Mouse (Mus musculus): ENCODE measurements around the gene Lcn3.
"Not testable (repeated sequence)": the region's sequence is repeated elsewhere in the genome, so short reads cannot be mapped to it uniquely, and the experiment has no call there.

Lcn3 gene

DNA sequence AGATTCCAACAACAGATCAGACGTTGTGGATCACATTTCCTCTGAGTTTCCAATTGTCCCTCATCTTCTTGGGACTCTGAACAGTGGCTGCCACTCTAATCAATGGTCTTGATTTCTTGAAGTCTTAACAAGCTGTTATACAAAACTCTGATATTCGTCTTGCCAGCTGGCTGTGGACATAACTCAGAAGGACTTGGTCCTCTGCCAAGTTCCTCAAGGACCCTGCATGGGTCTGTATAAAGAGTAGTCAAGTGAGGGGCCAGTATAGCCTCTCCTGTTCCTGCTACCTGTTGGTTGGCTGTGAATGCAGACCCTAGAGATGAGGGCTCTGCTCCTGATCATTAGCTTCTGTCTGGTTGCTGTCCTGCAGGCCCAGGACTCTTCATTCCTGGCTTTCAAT lies at the start of gene Lcn3:
Gene Lcn3 (plus strand): TSS at position 301 of the 400 bp plus-strand sequence.
- DNase-seq, result no peak

DNA sequence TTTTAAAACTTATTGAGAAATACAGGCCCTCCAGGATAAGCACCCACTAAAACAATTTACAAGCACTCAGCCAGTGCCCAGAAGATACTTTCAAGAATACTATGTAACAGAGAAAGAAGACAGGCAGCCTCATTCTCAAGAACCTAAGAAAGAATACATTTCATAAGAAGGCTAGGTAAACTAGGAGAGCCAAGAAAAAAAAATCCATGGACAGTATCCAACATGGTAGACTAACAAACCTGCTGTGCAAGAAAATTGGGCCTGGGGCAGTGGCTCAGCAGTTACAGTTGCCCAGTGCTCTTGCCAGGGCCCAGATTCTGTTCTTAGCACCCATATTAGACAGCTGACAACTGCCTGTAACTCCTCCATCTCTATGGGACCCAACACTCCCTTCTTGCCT lies 48.1 kb upstream of the Lcn3 start:
- DNase-seq, result no peak

DNA sequence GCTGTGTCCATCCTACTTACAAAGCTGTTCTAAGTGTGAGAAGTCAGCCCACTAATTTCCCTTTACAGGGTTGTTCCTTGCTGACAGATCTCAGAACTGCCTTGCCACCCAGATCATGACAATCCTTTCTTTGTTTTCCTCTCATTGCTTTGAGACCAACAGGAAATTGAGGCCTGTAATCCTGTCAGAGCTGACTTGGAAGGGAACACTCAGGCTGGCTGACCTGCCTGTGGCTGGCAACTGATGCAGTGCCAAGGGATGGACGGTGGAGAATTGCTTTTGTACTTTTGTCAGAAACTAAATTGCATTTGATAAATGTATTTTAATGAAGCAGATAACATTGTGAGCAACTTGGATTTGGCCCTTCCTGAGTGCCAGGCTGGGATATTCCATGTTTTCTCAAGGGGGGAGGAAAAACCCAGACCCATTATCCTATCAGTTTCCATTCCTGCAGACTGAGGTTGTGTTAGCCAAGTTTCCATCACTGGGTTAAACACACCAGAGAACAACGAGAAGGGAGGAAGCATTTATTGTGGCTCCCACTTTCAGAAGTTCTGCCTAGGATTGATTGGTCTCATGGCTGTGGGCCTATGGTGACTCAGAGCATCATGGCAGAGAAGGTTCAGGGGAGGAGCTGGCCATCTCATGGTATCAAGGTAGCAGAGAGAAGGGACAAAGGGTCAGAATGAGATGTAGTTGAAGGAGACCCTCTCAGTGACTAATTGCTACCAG lies 32.0 kb upstream of the Lcn3 start:
- DNase-seq, result no peak

DNA sequence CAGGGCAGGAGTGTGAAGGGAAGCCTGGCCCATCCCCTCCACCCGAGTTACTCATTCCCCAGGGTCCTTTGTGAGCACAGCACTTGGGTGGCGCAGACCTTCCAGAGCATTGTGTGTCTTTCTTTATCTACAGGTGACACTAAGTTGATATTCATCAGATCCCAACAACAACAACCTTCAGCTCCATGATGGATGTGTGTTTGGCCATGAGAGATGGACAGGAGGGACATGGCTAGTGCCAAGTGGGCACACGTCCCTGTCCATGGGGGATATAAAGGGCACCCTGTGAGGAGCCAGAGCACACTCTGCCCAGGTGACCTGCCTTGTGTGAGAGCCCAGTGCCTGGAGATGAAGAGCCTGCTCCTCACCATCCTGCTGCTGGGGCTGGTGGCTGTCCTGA lies 28.7 kb upstream of the Lcn3 start, which contains the start of gene Obp2b:
Gene Obp2b (plus strand): TSS at position 301 of the 400 bp plus-strand sequence.
- not testable (repeated sequence) for DNase-seq

DNA sequence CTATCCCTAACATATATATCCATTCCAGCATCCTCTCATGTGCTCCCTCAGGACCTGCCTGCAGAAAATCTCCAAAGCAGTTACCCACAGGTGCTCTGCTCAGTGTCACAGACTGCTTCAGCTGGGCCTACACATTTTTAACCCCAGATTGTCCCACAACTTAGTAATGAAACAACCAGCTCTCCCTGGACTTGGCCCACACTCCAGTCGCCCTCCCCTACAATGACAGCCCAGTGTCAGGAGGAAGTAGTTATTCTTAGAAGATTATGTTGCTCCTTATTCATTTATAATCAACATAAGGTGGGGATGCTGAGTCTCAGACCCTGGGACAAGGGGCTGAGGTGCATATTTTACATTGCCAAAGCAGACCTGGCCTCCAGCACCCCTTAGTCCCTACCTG lies 23.7 kb upstream of the Lcn3 start:
- no peak for DNase-seq

DNA sequence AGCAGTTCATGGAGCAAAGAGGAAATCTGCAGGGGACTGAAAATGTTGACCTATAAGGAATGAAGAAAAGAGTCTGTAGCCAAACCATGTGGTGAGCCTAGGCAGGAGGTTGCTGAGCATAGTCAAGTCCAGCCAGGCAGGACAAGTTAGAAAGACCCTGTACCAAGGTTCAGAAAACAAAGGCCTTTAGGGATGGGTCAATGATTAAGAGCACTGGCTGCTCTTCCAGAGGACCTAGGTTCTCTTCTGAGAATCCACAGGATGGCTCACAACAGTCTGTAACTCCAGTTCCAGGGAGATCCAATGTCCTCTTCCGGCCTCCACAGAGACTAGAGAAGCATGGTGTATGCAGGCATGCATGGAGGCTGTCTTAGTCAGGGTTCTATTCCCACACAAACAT lies 11.2 kb upstream of the Lcn3 start:
- no peak for DNase-seq

DNA sequence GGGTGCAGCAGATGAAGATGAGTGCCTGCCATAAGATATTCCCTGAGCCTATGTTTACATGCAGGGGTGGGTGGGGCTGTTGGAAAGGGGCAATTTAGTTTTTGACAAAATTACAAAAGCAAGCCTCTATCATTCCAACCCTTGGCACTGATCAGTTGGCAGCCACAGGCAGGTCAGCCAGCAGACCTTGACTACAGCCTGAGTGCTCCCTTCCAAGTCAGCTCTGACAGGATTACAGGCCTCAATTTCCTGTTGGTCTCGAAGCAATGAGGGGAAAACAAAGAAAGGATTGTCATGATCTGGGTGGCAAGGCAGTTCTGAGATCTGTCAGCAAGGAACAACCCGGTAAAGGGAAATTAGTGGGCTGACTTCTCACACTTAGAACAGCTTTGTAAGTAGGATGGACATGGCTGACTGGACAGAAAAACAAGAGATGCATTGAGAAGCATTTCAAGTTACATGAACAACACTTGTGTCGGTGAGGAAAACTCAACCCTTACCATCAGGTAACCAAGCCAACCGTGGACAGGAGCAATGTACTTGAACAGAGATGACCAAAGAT lies 7.2 kb upstream of the Lcn3 start:
- no peak for DNase-seq

DNA sequence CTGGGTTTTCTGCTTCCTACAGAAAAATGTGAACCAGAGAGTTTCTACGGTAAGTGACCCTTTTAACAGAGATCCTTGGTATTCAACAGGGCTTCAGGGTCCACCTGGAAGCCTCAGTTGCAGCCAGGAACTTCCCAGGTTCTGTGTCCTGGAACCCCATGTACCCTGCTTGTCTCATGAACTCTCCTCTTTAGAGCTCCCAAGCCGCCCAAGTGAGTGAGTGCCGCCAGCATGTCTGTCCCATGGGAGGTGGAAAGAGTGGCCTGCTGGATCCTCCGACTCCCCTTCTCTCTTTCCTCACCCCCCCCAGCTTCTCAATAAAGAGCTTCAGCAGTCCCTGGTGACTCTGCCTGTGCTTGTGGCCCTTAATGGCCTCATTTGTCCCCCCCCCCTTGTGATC lies 2.4 kb downstream of the Lcn3 start:
- DNase-seq, result no peak

DNA sequence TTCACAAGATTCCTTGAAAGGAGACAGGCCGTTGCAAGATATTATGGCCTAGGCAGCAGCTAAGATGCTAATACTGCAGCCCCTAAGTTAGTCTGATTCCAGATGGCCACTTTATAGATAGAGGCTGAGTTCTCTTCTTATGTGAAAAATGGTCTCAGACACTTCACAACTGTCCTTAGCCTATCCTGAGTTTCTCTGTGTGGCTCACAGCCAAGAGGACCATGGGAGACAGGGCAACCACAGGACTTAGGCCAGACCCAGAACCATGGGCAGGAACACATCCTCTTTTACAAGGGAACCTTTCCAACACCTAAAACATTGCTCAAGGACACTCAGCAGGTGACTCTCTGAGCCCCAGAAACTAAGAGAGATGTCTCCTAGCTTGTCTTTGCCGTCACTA lies 8.1 kb downstream of the Lcn3 start:
- no peak for DNase-seq

DNA sequence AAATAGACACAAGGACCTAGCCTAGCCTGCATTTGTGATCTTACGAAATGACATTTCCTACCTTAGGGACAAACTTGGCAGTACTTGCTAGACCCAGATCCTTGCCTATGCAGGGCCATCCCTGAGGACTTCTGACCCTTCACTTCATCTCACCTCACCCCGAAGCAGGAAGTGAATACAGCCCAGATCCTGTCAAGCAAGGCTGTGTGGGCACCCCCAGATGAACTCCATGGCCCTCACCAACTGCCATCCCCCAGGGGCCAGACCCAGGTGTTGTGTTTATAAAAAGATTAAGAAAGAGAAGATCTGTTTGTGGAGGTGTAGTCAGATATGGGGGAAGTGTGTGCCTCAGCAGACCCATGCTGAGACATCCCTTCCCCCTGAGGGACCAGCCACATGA lies 9.3 kb downstream of the Lcn3 start:
- no peak for DNase-seq

DNA sequence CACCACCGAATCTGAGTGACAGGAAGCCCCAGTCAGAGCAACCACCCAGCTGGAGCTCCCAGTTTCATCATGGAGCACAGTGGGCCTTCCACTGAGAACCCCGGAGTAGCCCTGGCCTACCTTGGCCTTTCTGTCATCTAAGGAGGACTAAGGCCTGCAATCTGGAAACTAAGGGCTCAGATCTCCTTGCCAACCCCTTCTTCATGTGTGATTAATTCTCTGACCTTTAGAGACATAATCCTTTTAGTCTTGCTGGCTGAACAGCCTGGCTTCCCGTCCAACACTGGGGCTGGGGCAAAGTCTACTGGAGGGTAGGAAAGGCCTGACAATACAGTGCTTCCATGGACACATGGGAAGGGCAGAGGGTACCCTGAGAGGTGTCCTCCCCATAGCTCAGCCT lies 10.6 kb downstream of the Lcn3 start:
- no peak for DNase-seq

DNA sequence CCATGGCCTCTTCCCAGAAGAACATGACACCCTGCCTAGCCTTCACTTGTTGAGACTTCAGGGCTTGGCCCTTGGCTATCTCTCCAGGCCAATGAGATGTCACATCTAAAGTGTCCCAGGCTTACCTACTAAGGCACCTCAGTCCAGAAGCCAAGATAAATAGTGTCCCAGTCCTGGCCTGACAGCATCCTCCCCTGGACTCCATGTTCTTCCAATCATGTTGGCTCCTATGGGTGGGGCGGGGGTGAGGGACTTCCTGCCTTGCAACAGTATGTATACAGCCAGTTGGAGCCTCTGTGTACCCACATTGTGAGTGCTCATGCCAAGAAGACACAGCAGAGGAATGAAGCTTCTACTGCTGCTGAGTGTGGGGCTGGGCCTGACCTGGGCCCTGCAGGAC lies 11.3 kb downstream of the Lcn3 start, which contains the start of gene Lcn11:
Gene Lcn11 (plus strand): TSS at position 301 of the 400 bp plus-strand sequence.
- no peak for DNase-seq

DNA sequence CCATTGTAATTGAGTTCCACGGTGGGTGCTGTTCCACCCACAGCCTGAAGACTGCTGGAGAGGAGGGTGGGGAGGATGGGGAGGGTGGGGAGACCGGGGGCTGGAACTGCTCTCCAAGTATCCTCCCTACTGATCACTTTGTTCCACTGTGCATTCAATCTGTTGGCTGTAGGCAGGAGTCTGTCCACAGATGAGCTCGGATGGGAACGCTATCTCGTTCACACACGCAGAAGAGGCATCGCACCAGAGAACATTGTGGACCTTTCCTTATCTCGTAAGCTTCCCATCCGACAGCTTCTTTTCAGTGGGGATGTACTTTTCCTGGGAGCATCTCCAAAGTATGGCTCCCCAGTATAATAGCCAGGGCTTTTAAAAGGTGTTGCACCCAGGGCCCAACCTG lies 13.7 kb downstream of the Lcn3 start:
- no peak for DNase-seq

DNA sequence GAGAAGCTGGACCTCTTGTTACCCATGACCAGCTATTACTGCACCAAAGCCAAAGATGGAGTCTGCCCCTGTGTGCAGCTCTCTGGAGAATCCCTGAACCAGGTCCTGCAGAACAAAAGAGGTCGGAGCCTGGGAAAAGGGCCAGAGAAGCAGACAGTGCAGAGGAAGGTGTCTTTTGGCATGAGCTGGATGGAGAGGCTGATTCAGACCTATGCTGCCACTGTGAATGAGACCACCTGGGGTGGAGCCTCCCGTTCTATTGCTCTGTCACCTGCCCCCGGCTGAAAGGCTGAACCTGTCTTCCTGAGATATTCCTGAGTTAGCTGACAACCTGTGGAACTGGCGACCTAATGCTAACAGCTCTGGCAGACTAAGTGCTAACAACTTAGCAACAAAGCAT lies 15.6 kb downstream of the Lcn3 start:
- DNase-seq, result no peak

DNA sequence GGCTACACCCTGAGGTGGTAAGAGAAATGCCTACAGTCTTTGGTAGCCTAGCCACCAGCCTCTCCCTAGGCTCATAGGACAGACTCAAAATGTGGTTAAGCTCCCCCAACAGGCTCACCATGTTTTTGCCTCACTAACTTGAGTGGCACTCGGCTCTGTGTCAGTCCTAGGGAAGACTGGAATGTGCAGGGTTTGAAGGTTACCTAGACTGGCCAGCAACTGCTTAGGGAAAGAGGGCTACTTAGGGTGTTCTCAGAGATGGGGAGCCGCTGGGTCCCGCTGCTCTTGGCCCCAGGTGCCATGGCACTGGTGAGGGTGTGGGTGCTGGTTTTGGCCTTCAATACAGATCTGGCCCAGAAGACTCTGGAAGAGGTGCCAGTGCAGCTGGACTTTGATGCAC lies 16.6 kb downstream of the Lcn3 start, which contains the start of gene Gm13539:
Gene Gm13539 (plus strand): TSS at position 301 of the 400 bp plus-strand sequence.
- DNase-seq, result no peak

DNA sequence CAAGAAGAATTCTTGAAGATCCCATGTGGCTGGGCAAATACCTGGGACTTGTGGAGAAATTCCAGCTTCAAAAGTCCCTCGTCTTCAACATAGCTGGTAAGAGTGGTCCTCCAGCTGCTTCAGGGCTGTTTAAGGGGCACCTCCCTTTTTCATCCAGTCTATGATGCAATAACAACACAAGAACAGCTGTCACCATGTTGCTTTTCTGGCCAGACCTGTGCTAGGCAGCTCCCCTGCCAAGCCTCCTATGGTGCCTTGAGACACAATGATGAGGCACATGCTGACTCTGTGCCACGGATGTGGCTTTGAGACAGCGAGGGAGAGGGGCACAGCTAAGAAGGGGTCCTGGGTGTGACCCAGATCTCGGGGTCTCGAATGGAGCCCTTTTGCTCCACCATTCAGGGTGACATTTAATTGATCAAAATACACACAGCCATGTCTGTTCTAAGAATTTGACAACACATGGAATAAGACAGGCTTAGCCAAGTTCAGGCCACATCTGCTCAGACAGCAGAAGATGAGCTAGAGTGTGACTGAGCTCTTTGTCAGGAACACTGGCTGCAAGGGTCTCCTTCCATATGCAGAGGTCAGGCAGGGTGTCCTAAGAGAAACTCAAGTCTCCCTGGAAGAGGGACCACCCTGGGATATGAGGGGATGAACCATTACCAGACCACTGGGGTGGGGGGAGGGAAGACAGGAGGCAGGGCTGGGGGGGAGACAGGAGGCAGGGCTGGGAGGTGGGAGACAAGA lies 20.4 kb downstream of the Lcn3 start:
- DNase-seq, result no peak

DNA sequence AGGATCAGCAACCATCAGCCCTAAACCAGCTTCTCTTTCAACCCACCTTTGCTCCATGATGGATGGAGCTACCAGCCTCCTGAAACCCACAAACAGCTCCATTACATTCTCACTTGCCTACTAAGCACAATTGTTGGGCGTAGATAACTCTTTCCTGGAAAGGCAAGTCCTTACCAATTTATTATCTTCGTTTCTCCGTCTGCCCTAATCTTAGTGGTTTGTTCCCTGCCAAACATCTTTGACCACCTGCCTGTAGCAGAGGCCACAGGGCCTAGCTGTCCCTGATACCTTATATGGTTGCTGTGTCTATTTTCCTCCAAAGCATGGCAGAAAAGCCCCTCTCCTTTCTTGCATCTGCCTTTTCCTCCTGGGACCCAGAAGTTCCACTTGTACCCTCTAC lies 23.7 kb downstream of the Lcn3 start:
- DNase-seq, result no peak

DNA sequence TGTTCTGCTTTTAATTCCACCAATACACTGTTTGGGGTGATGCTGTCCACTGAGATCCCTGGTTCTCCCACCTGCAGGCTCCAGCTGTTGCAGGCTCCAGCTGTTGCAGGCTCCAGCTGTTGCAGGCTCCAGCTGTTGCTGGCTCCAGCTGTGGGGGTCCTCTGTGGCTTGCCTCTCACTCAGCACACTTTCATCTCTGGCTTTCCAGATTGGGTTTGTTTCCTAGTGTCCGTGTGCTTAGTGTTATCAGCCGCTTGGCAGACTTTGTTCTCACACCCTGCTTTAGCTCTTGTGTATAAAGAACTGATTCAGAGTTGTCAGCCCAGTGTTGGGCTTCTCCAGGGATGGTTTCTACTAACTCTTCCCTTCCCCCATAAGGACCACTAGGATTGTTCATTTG lies 32.3 kb downstream of the Lcn3 start:
- DNase-seq, result no peak

DNA sequence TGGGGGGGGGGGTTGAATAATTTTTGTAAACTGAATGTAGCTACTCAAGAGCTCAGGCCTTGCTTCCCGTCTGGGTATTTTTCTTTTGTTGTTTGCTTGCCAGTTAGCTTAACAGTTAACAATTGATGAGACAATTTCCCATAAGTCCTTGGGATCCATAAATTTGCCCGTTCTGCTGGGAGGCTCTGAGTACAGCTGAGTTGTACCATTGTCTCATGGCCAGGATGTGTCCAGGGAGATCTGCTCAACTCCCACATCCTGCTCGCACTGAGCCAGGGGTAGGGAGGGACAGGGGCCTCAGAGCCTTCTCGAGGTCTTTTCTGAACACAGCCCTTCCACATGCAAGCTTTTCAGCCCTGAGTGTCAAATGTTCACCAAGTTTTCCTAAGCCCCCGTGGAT lies 32.7 kb downstream of the Lcn3 start:
- no peak for DNase-seq

DNA sequence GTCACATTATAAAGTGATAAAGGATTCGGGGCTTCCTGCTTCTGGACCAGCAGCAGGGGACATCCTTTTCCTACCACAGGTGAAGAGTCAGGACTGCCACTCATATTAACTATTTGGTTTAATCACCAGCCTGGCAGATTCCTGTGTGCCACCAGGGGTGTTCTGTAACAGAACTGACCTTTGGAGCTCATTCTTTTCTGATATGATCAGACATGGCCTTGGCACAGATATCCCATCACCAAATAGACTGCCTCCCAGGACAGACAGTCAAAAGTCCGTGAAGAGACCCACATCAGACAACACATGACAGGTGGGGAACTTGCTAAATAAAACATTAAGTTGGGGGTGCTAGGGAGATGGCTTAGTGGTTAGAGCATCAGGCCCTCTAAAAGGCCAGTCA lies 46.3 kb downstream of the Lcn3 start:
- DNase-seq, result no peak

DNA sequence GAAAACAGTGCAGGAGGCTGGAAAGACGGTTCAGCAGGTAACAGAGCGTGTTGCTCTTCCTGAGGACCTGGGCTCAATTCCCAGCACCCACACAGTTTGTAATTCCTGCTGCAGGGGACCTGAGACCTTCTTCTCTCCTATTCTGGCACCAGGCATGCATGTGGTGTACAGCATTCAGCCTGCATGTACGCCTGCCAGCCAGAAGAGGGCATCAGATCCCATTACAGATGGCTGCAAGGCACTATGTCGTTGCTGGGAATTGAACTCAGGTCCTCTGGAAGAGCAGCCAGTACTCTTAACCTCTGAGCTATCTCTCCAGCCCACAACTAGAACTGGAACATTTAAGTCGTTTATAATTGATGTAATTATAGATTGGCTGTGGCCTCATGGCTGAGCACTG lies 48.0 kb downstream of the Lcn3 start:
- DNase-seq, result no peak

DNA sequence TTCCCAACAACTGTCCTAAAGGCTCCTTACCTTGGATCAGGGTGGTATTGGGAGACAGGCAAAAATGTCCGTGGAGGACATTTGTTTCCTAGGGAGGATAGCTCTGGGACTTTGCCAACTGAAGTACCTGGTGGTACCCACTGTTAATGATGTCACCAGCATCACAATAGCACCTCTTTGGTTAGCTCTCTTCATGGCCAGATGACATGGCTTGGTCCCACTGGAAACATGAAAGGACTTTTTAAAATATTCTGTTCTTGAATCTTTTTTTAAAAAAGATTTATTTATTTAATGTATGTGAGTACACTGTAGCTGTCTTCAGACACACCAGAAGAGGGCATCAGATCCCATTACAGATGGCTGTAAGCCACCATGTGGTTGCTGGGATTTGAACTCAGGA lies 50.4 kb downstream of the Lcn3 start, which contains the start of gene Glt6d1:
Gene Glt6d1 (minus strand): TSS at position 101 of the 400 bp plus-strand sequence.
- not testable (repeated sequence) for DNase-seq
